Mouse (Mus musculus): ENCODE results near the gene Ighmbp2.

GRCm38 (mm10) chr19:3265180-3265579 is 17.6 kb downstream of the Ighmbp2 start:
- no peak for TF ChIP-seq EP300 (IDR thresholded peaks at IDR 0.05)
- no peak for TF ChIP-seq CTCF (IDR thresholded peaks at IDR 0.05)

All from lung, postnatal 0 days (tissue).